Mouse (Mus musculus): Measurements from ENCODE around the gene Lcn9. TPM values are rescaled to one million over a fixed set of nuclear protein-coding genes. Genes with fewer than 3 reads are reported as not detected.
A peak's percentile ranks its signal among the peaks of the same experiment; 100 is the strongest.

The Lcn9 gene
- polyA plus RNA-seq, 1 experiment from 2014 or later: not detected

DNA sequence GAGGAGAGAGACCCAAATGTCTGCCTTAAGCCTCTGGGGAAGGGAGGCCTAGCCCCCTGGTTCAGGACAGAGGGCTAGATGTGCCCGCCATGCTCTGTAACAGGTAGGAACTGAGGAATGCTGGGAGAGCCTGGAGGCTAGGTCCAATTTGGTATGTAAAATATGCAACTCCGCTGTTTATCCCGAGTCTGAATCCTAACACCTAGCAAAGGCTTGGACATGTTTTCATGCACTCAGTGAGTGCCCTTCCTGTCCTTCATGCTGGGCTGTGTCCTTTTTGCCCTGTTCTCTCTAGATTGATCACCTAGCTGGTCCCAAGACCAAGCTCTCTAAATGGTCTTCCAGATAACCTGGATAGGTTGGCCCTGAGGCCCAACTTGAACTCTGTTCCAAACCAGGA lies 36.9 kb downstream of the Lcn9 start:
- no peak overlapping the region for H3K4me3 ChIP-seq (ENCODE audit: low read depth, low read length)
- H3K4me1 ChIP-seq (ENCODE audit: control insufficient read depth, insufficient read depth, low read length): 0 out of 2 replicates have a peak, but pooled peaks cover 5% of the 10 kb centered on the region
- H3K9me3 ChIP-seq (ENCODE audit: control insufficient read depth, low read length): no peaks in the 10 kb centered on the region
- DNase-seq (ENCODE audit: low spot score) (no peak), ATAC-seq (ENCODE audit: insufficient read depth, low FRiP score, low TSS enrichment) (no peak)
- WGBS: 86% methylated on average over 3 of the region's 3 CpGs
- peaks cover 15% of the 10 kb centered on the region for H3K27me3 ChIP-seq (ENCODE audit: control insufficient read depth, insufficient read depth, low read length)
- H3K9ac ChIP-seq (ENCODE audit: low read length): no peak overlapping the region
- H3K4me2 ChIP-seq (ENCODE audit: low read depth): no peak overlapping the region
- H3K36me3 ChIP-seq (ENCODE audit: control insufficient read depth, insufficient read depth, low read length): no peaks in the 10 kb centered on the region
- no peak overlapping the region for H3K27ac ChIP-seq (ENCODE audit: low read depth, low read length)

DNA sequence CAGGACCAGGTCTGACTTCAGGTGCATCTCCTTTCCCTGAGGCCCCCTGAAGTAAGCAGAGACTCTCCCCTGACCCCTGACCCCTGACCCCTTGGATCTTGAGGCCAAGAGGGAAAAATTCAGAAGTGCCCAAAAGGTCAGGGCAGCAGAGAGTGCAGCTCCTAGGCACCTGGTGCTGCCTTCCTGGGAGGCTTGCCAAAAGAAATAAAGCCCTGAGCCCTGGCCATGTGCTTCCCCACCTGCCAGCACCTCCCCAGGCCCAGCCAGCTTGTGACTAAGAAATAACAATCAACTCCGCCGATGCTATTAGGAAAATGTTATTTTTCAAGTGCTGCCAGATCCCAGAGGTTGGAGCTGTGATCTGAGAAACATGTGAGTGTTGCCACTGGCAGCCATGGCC lies 39.1 kb downstream of the Lcn9 start:
- 79% methylated on average over 2 of the region's 2 CpGs for whole genome bisulfite sequencing
- H3K27me3 ChIP-seq (ENCODE audit: control insufficient read depth, insufficient read depth, low read length): peaks cover 17% of the 10 kb centered on the region
- no peak overlapping the region for H3K27ac ChIP-seq (ENCODE audit: low read depth, low read length)
- H3K4me3 ChIP-seq (ENCODE audit: low read depth, low read length): no peak overlapping the region
- ATAC-seq (ENCODE audit: insufficient read depth, low FRiP score, low TSS enrichment) (no peak), DNase-seq (ENCODE audit: low spot score) (no peak)
- no peaks in the 10 kb centered on the region for H3K9me3 ChIP-seq (ENCODE audit: control insufficient read depth, low read length)
- no peak overlapping the region for H3K4me2 ChIP-seq (ENCODE audit: low read depth)
- 0 out of 2 replicates have a peak, but pooled peaks cover 5% of the 10 kb centered on the region for H3K4me1 ChIP-seq (ENCODE audit: control insufficient read depth, insufficient read depth, low read length)
- H3K9ac ChIP-seq (ENCODE audit: low read length): no peak overlapping the region
- no peaks in the 10 kb centered on the region for H3K36me3 ChIP-seq (ENCODE audit: control insufficient read depth, insufficient read depth, low read length)

- Histone ChIP-seq H3K4me3 (ENCODE audit: low read depth, low read length) (no peak overlapping the region), H3K9me3 (ENCODE audit: control insufficient read depth, low read length) (no peaks in the 10 kb centered on the region), H3K4me1 (ENCODE audit: control insufficient read depth, insufficient read depth, low read length) (0 out of 2 replicates have a peak, but pooled peaks cover 5% of the 10 kb centered on the region), H3K27ac (ENCODE audit: low read depth, low read length) (no peak overlapping the region), H3K4me2 (ENCODE audit: low read depth) (no peak overlapping the region), H3K36me3 (ENCODE audit: control insufficient read depth, insufficient read depth, low read length) (no peaks in the 10 kb centered on the region), H3K27me3 (ENCODE audit: control insufficient read depth, insufficient read depth, low read length) (peaks cover 17% of the 10 kb centered on the region), H3K9ac (ENCODE audit: low read length) (no peak overlapping the region)
- ATAC-seq (ENCODE audit: insufficient read depth, low FRiP score, low TSS enrichment) (no peak), DNase-seq (ENCODE audit: low spot score) (no peak)
- WGBS: 75% methylated on average over 5 of the region's 5 CpGs
Observed at GRCm38 (mm10) chr2:25862696-25863270, 39.8 kb downstream of the Lcn9 start.

DNA sequence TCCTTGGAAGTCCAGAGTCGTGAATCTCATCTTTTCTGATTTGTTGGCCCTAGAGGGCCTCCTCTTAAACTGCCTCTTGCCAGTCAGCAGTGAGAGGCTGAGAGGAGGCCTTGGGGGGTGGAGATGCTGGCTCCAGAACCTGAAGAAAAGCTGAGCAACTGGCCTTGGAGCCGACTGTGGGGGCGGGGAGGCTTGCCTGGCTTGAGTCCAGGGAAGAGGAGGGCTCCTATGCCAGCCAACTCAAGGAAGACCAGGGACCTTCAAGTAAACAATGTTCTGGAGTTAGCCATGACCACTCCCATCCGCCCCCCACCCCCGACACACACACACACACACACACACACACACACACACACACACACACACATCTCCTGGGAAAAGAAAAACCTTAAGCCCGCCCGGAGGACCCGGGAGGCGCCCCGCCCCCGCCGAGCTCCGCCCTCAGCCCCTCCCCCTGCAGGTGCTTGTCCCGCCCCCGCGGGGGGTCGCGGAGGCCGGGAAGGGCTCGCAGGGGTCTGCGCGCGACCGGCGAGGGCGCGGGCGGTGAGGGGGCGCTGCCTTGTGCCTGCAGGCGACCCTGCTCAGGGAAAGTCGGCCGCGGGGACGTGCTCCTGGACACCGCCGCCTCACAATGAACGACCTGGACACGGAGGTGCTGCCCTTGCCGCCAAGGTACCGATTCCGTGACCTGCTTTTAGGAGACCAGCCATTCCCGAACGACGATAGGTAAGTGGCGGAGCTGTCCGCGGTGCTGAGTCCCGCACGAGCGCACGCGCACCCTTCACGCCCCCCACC lies 40.6 kb downstream of the Lcn9 start, which contains the start of gene Kcnt1:
Gene Kcnt1 (plus strand): TSS at position 398 of the 795 bp plus-strand sequence.
- Histone ChIP-seq H3K9me3 (ENCODE audit: control insufficient read depth, low read length) (no peaks in the 10 kb centered on the region), H3K4me3 (ENCODE audit: low read depth, low read length) (peak within 1 kb of the TSS; percentile 43), H3K4me1 (ENCODE audit: control insufficient read depth, insufficient read depth, low read length) (0 out of 2 replicates have a peak, but pooled peaks cover 5% of the 10 kb centered on the region), H3K4me2 (ENCODE audit: low read depth) (peak within 1 kb of the TSS; percentile 95), H3K27me3 (ENCODE audit: control insufficient read depth, insufficient read depth, low read length) (peaks cover 17% of the 10 kb centered on the region), H3K9ac (ENCODE audit: low read length) (peak within 1 kb of the TSS; percentile 39; the same call in 1 of the 2 replicates), H3K36me3 (ENCODE audit: control insufficient read depth, insufficient read depth, low read length) (no peaks in the 10 kb centered on the region), H3K27ac (ENCODE audit: low read depth, low read length) (no peak within 1 kb of the TSS)
- ATAC-seq (ENCODE audit: insufficient read depth, low FRiP score, low TSS enrichment): no peak
- peak; percentile 44 for DNase-seq (ENCODE audit: low spot score)
- under 1% methylated on average over 36 of the region's 53 CpGs for WGBS

GRCm38 (mm10) chr2:25864230-25864629 lies 41.3 kb downstream of the Lcn9 start:
- H3K4me1 ChIP-seq (ENCODE audit: control insufficient read depth, insufficient read depth, low read length): 0 out of 2 replicates have a peak, but pooled peaks cover 5% of the 10 kb centered on the region
- H3K9me3 ChIP-seq (ENCODE audit: control insufficient read depth, low read length): no peaks in the 10 kb centered on the region
- DNase-seq (ENCODE audit: low spot score) (peak; percentile 24), ATAC-seq (ENCODE audit: insufficient read depth, low FRiP score, low TSS enrichment) (no peak)
- H3K27me3 ChIP-seq (ENCODE audit: control insufficient read depth, insufficient read depth, low read length): peaks cover 17% of the 10 kb centered on the region
- no peak overlapping the region for H3K9ac ChIP-seq (ENCODE audit: low read length)
- peak overlapping the region; percentile 43 for H3K4me3 ChIP-seq (ENCODE audit: low read depth, low read length)
- peak overlapping the region; percentile 95 for H3K4me2 ChIP-seq (ENCODE audit: low read depth)
- no peak overlapping the region for H3K27ac ChIP-seq (ENCODE audit: low read depth, low read length)
- 4% methylated on average over 18 of the region's 18 CpGs for WGBS
- no peaks in the 10 kb centered on the region for H3K36me3 ChIP-seq (ENCODE audit: control insufficient read depth, insufficient read depth, low read length)

GRCm38 (mm10) chr2:25865412-25865811 lies 42.5 kb downstream of the Lcn9 start:
- 15% methylated on average over 4 of the region's 4 CpGs for WGBS
- DNase-seq (ENCODE audit: low spot score) (peak; percentile 36), ATAC-seq (ENCODE audit: insufficient read depth, low FRiP score, low TSS enrichment) (no peak)

GRCm38 (mm10) chr2:25866656-25867055 lies 43.7 kb downstream of the Lcn9 start:
- H3K9ac ChIP-seq (ENCODE audit: low read length): no peak overlapping the region
- ATAC-seq (ENCODE audit: insufficient read depth, low FRiP score, low TSS enrichment): no peak
- no peaks in the 10 kb centered on the region for H3K9me3 ChIP-seq (ENCODE audit: control insufficient read depth, low read length)
- no peaks in the 10 kb centered on the region for H3K36me3 ChIP-seq (ENCODE audit: control insufficient read depth, insufficient read depth, low read length)
- 0 out of 2 replicates have a peak, but pooled peaks cover 5% of the 10 kb centered on the region for H3K4me1 ChIP-seq (ENCODE audit: control insufficient read depth, insufficient read depth, low read length)
- H3K4me2 ChIP-seq (ENCODE audit: low read depth): no peak overlapping the region
- WGBS: 64% methylated on average over 5 of the region's 5 CpGs
- DNase-seq (ENCODE audit: low spot score): no peak
- H3K4me3 ChIP-seq (ENCODE audit: low read depth, low read length): no peak overlapping the region
- H3K27me3 ChIP-seq (ENCODE audit: control insufficient read depth, insufficient read depth, low read length): peaks cover 17% of the 10 kb centered on the region
- no peak overlapping the region for H3K27ac ChIP-seq (ENCODE audit: low read depth, low read length)

More at GRCm38 (mm10) chr2:25865412-25865811, 42.5 kb downstream of the Lcn9 start:
- no peaks in the 10 kb centered on the region for H3K36me3 ChIP-seq (ENCODE audit: control insufficient read depth, insufficient read depth, low read length)
- no peak overlapping the region for H3K4me2 ChIP-seq (ENCODE audit: low read depth)
- 0 out of 2 replicates have a peak, but pooled peaks cover 5% of the 10 kb centered on the region for H3K4me1 ChIP-seq (ENCODE audit: control insufficient read depth, insufficient read depth, low read length)
- no peak overlapping the region for H3K27ac ChIP-seq (ENCODE audit: low read depth, low read length)
- H3K9me3 ChIP-seq (ENCODE audit: control insufficient read depth, low read length): no peaks in the 10 kb centered on the region
- H3K27me3 ChIP-seq (ENCODE audit: control insufficient read depth, insufficient read depth, low read length): peaks cover 17% of the 10 kb centered on the region
- no peak overlapping the region for H3K4me3 ChIP-seq (ENCODE audit: low read depth, low read length)
- no peak overlapping the region for H3K9ac ChIP-seq (ENCODE audit: low read length)
